13 mouse cellular contexts compared by ENCODE assay signal in genomic region chr12:54364381-54365095, GRCm38 (mm10).
DNase-seq lines count a peak whose midpoint lies in the region; ATAC-seq and TF ChIP-seq lines count a peak whose summit lies in the region.
"Had no signal": no experiment of that assay in that cellular context is flagged by ENCODE, and none has a peak within 500 bp of the region (broad histone marks: within the 10 kb centered on the region; RNA-seq: fewer than 3 reads in every experiment).

No protein-coding gene starts in this region.

- H3K9ac ChIP-seq in forebrain, embryonic 14.5 days (ENCODE audit: low read length): no peak overlapping the region
- no peak overlapping the region for H3K9ac ChIP-seq in hindbrain, postnatal 0 days (replicated peaks; ENCODE audit: low read length)
- H3K9ac ChIP-seq: lung, embryonic 15.5 days had no signal

- peak; percentile 92 for ATAC-seq in forebrain, embryonic 14.5 days
- ATAC-seq in hindbrain, postnatal 0 days: no peak

- no peaks in the 10 kb centered on the region for H3K36me3 ChIP-seq in forebrain, embryonic 14.5 days (ENCODE audit: control insufficient read depth, insufficient read depth, low read length)
- H3K36me3 ChIP-seq in hindbrain, postnatal 0 days (ENCODE audit: insufficient read depth, low read length): no peaks in the 10 kb centered on the region
- H3K36me3 ChIP-seq in thymus, adult 2 months (ENCODE audit: control insufficient read depth, insufficient read depth, low read length): no peaks in the 10 kb centered on the region
- H3K36me3 ChIP-seq: lung, embryonic 15.5 days had no signal

- no peak for TF ChIP-seq CTCF in hindbrain, postnatal 0 days (IDR thresholded peaks at IDR 0.05; ENCODE audit: low read depth)
- no peak for TF ChIP-seq CTCF in thymus, adult 2 months (IDR thresholded peaks at IDR 0.05; ENCODE audit: borderline replicate concordance, control insufficient read depth, extremely low read depth, insufficient read depth, low read length, poor library complexity)

- WGBS in forebrain, embryonic 14.5 days: 24% methylated on average over 11 of the region's 11 CpGs
- 44% methylated on average over 11 of the region's 11 CpGs for WGBS in hindbrain, postnatal 0 days
- WGBS in thymus, adult 2 months: 96% methylated on average over 11 of the region's 11 CpGs

- DNase-seq in right cerebral cortex, postnatal 10 days (ENCODE audit: low spot score in 2 of 2): peak; percentile 26 to 30
- no peak for DNase-seq in right cerebral cortex, adult 2 months (ENCODE audit: low spot score in 2 of 2)
- peak; percentile 65 for DNase-seq in forebrain, embryonic 14.5 days (ENCODE audit: low spot score)
- DNase-seq in hindbrain, postnatal 0 days (ENCODE audit: low spot score): peak; percentile 20
- no peak for DNase-seq in thymus, postnatal 4 days
- no peak for DNase-seq in thymus, adult 18-20 months
- DNase-seq in thymus, adult 2 months: no peak
- DNase-seq: adrenal gland, postnatal 25 days; gastrocnemius, adult 2 months; heart, postnatal 10 days; kidney, adult 8-10 months had no signal

- TF ChIP-seq POLR2A in thymus, adult 2 months (IDR thresholded peaks at IDR 0.05; ENCODE audit: control insufficient read depth, extremely low read depth, insufficient read depth, low read length, poor library complexity): no peak

- H3K4me2 ChIP-seq in forebrain, embryonic 14.5 days (ENCODE audit: low read length): no peak overlapping the region
- no peak overlapping the region for H3K4me2 ChIP-seq in hindbrain, postnatal 0 days (ENCODE audit: low read depth, low read length)
- H3K4me2 ChIP-seq: lung, embryonic 15.5 days had no signal

- no peak overlapping the region for H3K4me3 ChIP-seq in forebrain, embryonic 14.5 days (ENCODE audit: low read depth, low read length)
- no peak overlapping the region for H3K4me3 ChIP-seq in hindbrain, postnatal 0 days (ENCODE audit: low read length)
- H3K4me3 ChIP-seq in thymus, adult 2 months (ENCODE audit: control insufficient read depth, insufficient read depth, low read length): no peak overlapping the region
- H3K4me3 ChIP-seq: gastrocnemius, adult 2 months; lung, embryonic 15.5 days had no signal

- H3K4me1 ChIP-seq in forebrain, embryonic 14.5 days (ENCODE audit: control insufficient read depth, insufficient read depth, low read length): no peaks in the 10 kb centered on the region
- no peaks in the 10 kb centered on the region for H3K4me1 ChIP-seq in hindbrain, postnatal 0 days (ENCODE audit: insufficient read depth, low read length)
- H3K4me1 ChIP-seq in thymus, adult 2 months (replicated peaks; ENCODE audit: control insufficient read depth, insufficient read depth, low read length): no peaks in the 10 kb centered on the region
- H3K4me1 ChIP-seq: lung, embryonic 15.5 days had no signal

- H3K27me3 ChIP-seq in forebrain, embryonic 14.5 days (replicated peaks; ENCODE audit: control insufficient read depth, insufficient read depth, low read length): no peaks in the 10 kb centered on the region
- no peaks in the 10 kb centered on the region for H3K27me3 ChIP-seq in hindbrain, postnatal 0 days (ENCODE audit: insufficient read depth, low read length)
- no peaks in the 10 kb centered on the region for H3K27me3 ChIP-seq in thymus, adult 2 months (ENCODE audit: control insufficient read depth, insufficient read depth, low read length)
- H3K27me3 ChIP-seq: CH12.LX; lung, embryonic 15.5 days had no signal

- H3K9me3 ChIP-seq in forebrain, embryonic 14.5 days (replicated peaks; ENCODE audit: control insufficient read depth, low read length): no peaks in the 10 kb centered on the region
- no peaks in the 10 kb centered on the region for H3K9me3 ChIP-seq in hindbrain, postnatal 0 days (ENCODE audit: low read length)
- H3K9me3 ChIP-seq: lung, embryonic 15.5 days had no signal

- H3K27ac ChIP-seq in forebrain, embryonic 14.5 days (ENCODE audit: low read depth, low read length): no peak overlapping the region; the same call in 1 of the 2 replicates
- H3K27ac ChIP-seq in hindbrain, postnatal 0 days: no peak overlapping the region
- H3K27ac ChIP-seq in thymus, adult 2 months (ENCODE audit: control insufficient read depth, insufficient read depth, low read length): no peak overlapping the region
- H3K27ac ChIP-seq: gastrocnemius, adult 2 months; lung, embryonic 15.5 days had no signal

Comparison
In these comparisons a context has a peak if more than half of its experiments do, and no peak if none do; other contexts are left out.
1. DNase-seq: peak in right cerebral cortex, postnatal 10 days (2 of 2), forebrain, embryonic 14.5 days (single experiment) and hindbrain, postnatal 0 days (single experiment); none in right cerebral cortex, adult 2 months (0 of 2), thymus, postnatal 4 days (single experiment), thymus, adult 18-20 months (0 of 2) and thymus, adult 2 months (single experiment).